Mouse (Mus musculus) embryonic fibroblast, embryonic 13.5 days (primary cell): ENCODE data around the gene Trpv4. TPM values are rescaled to one million over a fixed set of nuclear protein-coding genes. Genes with fewer than 3 reads are reported as not detected.

Experiments used
- H3K27ac ChIP-seq: 2 replicates; pipeline ENCODE4 v1.5.1; 2012; ENCODE audit warnings: low read length, control low read depth, inconsistent platforms; ENCODE audit not compliant: insufficient read depth
- H3K4me1 ChIP-seq: 2 replicates; pipeline ENCODE4 v1.6.1; 2011; ENCODE audit warnings: low read length; ENCODE audit not compliant: control insufficient read depth, insufficient read depth
- H3K4me3 ChIP-seq: 2 replicates; pipeline ENCODE4 v1.5.1; 2011; ENCODE audit warnings: mild to moderate bottlenecking, control low read depth, low read length; ENCODE audit not compliant: insufficient read depth
- CTCF ChIP-seq: IDR thresholded peaks from 2 replicates; pipeline ENCODE4 v1.5.1; 2011; ENCODE audit warnings: mild to moderate bottlenecking, control low read depth, low read length, moderate library complexity, borderline replicate concordance; ENCODE audit not compliant: insufficient read depth
- POLR2A ChIP-seq: IDR thresholded peaks from 2 replicates; pipeline ENCODE4 v1.6.1; 2011; ENCODE audit warnings: low read depth, mild to moderate bottlenecking, control low read depth, low read length, moderate library complexity
- polyA plus RNA-seq: library from polyadenylated mRNA; stranded (reverse); fragments of >200 nt; gene quantifications from 2 replicates; pipeline ENCODE4 v1.2.4, GENCODE M21; 2011; ENCODE audit warnings: low read depth; ENCODE audit not compliant: missing spikeins, insufficient read length

The Trpv4 gene
- polyA plus RNA-seq, 1 experiment, result 1.1 TPM

DNA sequence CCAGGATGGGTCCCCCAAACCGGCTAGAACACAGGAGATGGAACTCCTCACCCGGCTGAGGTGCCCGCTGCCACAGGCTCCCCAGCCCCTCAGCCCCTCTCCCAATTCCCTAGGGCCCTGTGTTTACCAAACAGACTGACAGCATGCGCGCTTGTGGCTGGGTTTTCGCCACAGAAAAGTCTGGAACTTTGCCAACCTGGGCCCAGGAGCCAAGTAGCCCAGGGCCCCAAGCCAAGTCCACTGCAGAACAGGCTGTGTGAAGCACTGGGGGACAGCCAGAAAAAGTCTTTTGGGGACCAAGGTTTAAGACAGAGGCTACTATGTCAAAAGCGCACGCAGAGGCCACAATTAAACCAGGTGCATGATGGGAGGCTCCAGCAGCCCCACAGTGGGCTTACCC lies 50.6 kb downstream of the Trpv4 start:
- TF ChIP-seq CTCF, result no peak
- Histone ChIP-seq H3K27ac (no peak overlapping the region), H3K4me3 (no peak overlapping the region), H3K4me1 (no peaks in the 10 kb centered on the region)

DNA sequence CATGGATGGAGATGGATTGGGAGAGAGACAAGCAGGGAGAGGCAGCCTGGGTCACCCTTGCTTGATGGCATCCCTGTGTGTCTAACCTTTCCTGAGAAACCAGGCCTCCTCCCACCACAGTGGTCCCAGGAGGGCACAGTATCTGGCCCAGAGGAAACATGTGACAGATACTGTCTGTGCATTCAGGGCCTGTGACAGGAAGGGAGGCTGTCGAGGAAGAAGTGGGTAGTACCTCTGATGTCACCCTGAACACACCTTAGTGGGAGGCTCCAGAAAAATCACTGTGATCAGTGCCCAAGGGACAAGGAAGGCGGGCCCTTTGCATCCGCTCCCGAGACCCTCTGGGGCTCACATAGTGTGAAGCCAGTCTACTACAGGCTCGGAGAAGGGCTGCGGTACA lies 52.2 kb downstream of the Trpv4 start:
- TF ChIP-seq POLR2A (no peak), CTCF (no peak)
- H3K4me3 ChIP-seq, result no peak overlapping the region
- no peaks in the 10 kb centered on the region for H3K4me1 ChIP-seq
- no peak overlapping the region for H3K27ac ChIP-seq

DNA sequence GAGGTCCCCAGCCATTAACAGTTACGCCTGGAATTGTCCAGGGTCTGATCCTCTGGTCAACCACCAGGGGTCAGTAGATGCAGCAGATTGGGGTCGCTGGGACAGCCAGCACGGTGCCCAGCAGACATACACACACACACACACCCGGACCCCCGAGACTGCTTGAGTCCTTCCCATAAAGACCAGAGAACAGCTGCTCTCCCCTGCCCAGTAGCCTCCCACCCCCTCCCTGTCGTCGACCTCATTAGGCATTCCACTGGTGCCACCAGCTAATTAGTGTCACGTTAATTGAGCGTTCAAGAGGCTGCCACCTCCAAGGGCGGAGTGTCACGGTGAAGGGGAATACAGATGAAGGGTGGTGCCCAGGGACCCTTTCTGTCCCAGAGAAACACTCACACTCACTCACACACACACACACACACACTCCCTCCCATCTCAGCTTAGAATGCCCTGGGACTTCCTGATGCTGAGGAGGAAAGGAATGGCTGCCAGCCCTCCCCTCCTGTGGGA lies 53.4 kb downstream of the Trpv4 start:
- no peaks in the 10 kb centered on the region for H3K4me1 ChIP-seq

GRCm38 (mm10) chr5:114603975-114604374 lies 54.2 kb downstream of the Trpv4 start:
- TF ChIP-seq CTCF (no peak), POLR2A (no peak)
- no peak overlapping the region for H3K4me3 ChIP-seq
- H3K27ac ChIP-seq, result no peak overlapping the region
- H3K4me1 ChIP-seq, result no peaks in the 10 kb centered on the region

More for the DNA sequence above, 53.4 kb downstream of the Trpv4 start:
- TF ChIP-seq CTCF (peak; percentile 34; the same call in 1 of the 2 replicates), POLR2A (no peak)
- Histone ChIP-seq H3K27ac (no peak overlapping the region), H3K4me3 (no peak overlapping the region)

GRCm38 (mm10) chr5:114602012-114602411 lies 56.2 kb downstream of the Trpv4 start:
- Histone ChIP-seq H3K27ac (no peak overlapping the region), H3K4me1 (no peaks in the 10 kb centered on the region), H3K4me3 (no peak overlapping the region)
- TF ChIP-seq CTCF (no peak), POLR2A (no peak)

DNA sequence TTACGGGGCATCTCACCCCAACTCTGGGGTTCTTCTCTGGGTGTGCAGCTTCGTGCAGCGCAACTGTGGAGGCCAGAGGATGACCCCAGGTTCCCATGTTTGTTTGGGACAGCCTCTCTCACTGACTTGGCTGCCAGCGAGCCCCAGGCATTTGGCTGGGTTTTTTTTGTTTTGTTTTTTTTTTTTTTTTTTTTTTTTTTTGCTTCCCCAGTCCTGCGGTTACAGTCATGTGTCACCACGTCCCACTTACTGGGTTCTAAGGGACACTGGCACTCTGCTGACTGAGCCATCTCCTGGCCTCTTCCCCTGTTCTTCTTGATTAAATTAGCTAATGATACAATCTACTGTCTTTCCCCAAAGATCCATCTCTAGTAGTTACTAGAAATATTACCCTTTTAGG lies 60.6 kb downstream of the Trpv4 start:
- Histone ChIP-seq H3K4me3 (no peak overlapping the region), H3K27ac (no peak overlapping the region), H3K4me1 (no peaks in the 10 kb centered on the region)
- TF ChIP-seq CTCF (no peak), POLR2A (no peak)

GRCm38 (mm10) chr5:114597222-114597621 lies 61.0 kb downstream of the Trpv4 start:
- TF ChIP-seq POLR2A (no peak), CTCF (no peak)
- no peaks in the 10 kb centered on the region for H3K4me1 ChIP-seq
- H3K27ac ChIP-seq, result no peak overlapping the region
- H3K4me3 ChIP-seq, result no peak overlapping the region

DNA sequence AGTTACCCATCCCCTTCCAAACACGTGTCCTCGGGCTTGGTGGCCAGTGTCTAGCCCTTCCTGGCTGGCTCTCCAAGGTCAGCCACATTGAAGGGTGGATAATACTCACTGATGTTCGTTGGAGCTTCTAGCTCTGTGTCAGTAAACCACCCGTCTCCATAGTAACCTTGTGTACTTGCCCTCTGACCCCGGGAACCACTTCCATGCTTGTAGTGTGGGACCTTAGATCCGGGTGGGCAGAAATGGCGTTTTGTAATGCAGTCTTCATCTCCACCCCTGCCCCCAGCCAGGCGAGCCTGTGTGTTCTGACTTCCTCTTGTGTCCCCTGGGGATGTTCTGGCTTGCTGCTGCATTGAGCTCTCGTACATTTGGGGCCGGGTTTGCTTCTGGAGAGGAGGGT lies 61.6 kb downstream of the Trpv4 start:
- Histone ChIP-seq H3K27ac (no peak overlapping the region), H3K4me1 (no peaks in the 10 kb centered on the region), H3K4me3 (no peak overlapping the region)
- TF ChIP-seq POLR2A, result no peak
- TF ChIP-seq CTCF, result no peak

- no peaks in the 10 kb centered on the region for H3K4me1 ChIP-seq
- no peak overlapping the region for H3K4me3 ChIP-seq
- TF ChIP-seq POLR2A, result no peak
- H3K27ac ChIP-seq, result no peak overlapping the region
Observed at GRCm38 (mm10) chr5:114594741-114595241, 63.4 kb downstream of the Trpv4 start.

- TF ChIP-seq CTCF, result no peak
- TF ChIP-seq POLR2A, result no peak
- H3K4me1 ChIP-seq, result no peaks in the 10 kb centered on the region
- no peak overlapping the region for H3K27ac ChIP-seq
- H3K4me3 ChIP-seq, result no peak overlapping the region
Observed at GRCm38 (mm10) chr5:114593949-114594348, 64.3 kb downstream of the Trpv4 start.
